Mouse (Mus musculus) limb, embryonic 15.5 days (tissue): ENCODE results near the gene Cadm2. TPM values are rescaled to one million over a fixed set of nuclear protein-coding genes. Genes with fewer than 3 reads are reported as not detected.

Experiments used
- ATAC-seq: fragments of 200-750 bp; cut with Nextera tagmentation; 2 replicates; pipeline ENCODE4 v1.8.0; 2017; ENCODE audit warnings: low read depth, moderate TSS enrichment; ENCODE audit not compliant: insufficient number of reproducible peaks, low FRiP score, low TSS enrichment
- H3K27ac ChIP-seq: fragments of 300-500 bp; sonication (generic); 2 replicates; pipeline ENCODE4 v1.5.1; 2015; ENCODE audit warnings: moderate library complexity, mild to moderate bottlenecking, inconsistent platforms
- H3K27me3 ChIP-seq: fragments of 300-500 bp; sonication (generic); 2 replicates; pipeline ENCODE4 v1.6.1; 2015; ENCODE audit warnings: inconsistent platforms
- H3K36me3 ChIP-seq: fragments of 300-500 bp; sonication (generic); 2 replicates; pipeline ENCODE4 v1.6.1; 2015; ENCODE audit warnings: inconsistent platforms
- H3K4me1 ChIP-seq: fragments of 300-500 bp; sonication (generic); 2 replicates; pipeline ENCODE4 v1.6.1; 2015; ENCODE audit warnings: inconsistent platforms
- H3K4me2 ChIP-seq: fragments of 300-500 bp; sonication (generic); 2 replicates; pipeline ENCODE4 v1.6.1; 2015; ENCODE audit warnings: mild to moderate bottlenecking, inconsistent platforms
- H3K4me3 ChIP-seq: fragments of 300-500 bp; sonication (generic); 2 replicates; pipeline ENCODE4 v1.5.1; 2015; ENCODE audit warnings: mild to moderate bottlenecking, inconsistent platforms
- H3K9ac ChIP-seq: fragments of 300-500 bp; sonication (generic); 2 replicates; pipeline ENCODE4 v1.6.1; 2015; ENCODE audit warnings: inconsistent platforms
- H3K9me3 ChIP-seq: fragments of 300-500 bp; sonication (generic); 2 replicates; pipeline ENCODE4 v1.6.1; 2016; ENCODE audit warnings: inconsistent platforms
- WGBS: fragments of 180-500 bp; shearing (Covaris S2); methylation state at CpG from one replicate; pipeline ENCODE4 v1.1.7; 2015; 5-methylcytosine and 5-hydroxymethylcytosine counted together
- polyA plus RNA-seq: library from polyadenylated mRNA; unstranded; fragments of >200 nt; fragmentation: Nextera tagmentation; extraction: Ambion mirVana; gene quantifications from 2 replicates; pipeline ENCODE4 v1.2.1, GENCODE M21; 2015

Gene Cadm2
- polyA plus RNA-seq, 1 experiment from 2014 or later, result 3.1 TPM

DNA sequence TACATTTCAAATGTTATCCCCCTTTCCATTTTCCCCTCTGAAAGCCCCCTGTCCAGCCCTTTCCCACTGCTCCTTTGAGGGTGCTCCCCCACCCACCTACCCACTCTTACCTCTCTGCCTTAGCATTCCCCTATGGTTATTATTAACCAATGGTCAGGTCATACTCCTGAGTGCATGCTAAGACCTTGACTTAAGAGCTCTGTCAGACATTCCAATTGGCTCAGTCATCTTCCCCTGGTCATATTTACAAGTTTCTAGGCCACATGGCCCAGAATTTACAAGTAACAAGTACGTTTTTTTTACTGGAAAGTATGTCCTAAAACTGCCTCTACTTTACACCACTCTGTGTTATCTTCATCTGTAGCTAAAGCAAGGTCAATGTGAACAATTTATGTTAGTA, 998.3 kb downstream of the Cadm2 start:
- 20% methylated on average over 1 of the region's 1 CpGs for WGBS
- H3K4me1 ChIP-seq, result no peaks in the 10 kb centered on the region
- H3K36me3 ChIP-seq, result no peaks in the 10 kb centered on the region
- no peak overlapping the region for H3K4me2 ChIP-seq
- ATAC-seq, result no peak
- no peaks in the 10 kb centered on the region for H3K9me3 ChIP-seq
- H3K4me3 ChIP-seq, result no peak overlapping the region
- no peak overlapping the region for H3K9ac ChIP-seq
- H3K27me3 ChIP-seq, result no peaks in the 10 kb centered on the region
- no peak overlapping the region for H3K27ac ChIP-seq

DNA sequence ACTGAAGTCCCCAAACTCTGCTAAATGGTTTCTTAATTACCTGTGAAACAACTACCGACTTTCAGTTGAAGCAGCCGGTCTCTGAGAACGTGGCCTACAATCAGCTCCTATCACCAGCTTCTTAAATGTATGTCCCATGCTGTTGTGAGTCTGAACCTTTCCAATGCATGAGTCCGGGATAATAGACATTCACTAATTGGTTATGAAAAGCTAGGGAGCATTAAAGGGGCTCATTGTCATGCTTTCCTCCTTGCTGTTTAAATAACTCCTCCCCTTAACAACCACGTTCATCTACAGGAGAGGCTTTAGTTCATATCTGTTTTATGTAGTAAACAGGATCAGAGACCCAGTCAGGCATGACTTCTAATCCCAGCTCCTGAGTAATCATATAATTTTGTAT, 1008.1 kb downstream of the Cadm2 start:
- no peaks in the 10 kb centered on the region for H3K9me3 ChIP-seq
- H3K4me2 ChIP-seq, result no peak overlapping the region
- no peaks in the 10 kb centered on the region for H3K36me3 ChIP-seq
- no peaks in the 10 kb centered on the region for H3K27me3 ChIP-seq
- no peak overlapping the region for H3K27ac ChIP-seq
- H3K9ac ChIP-seq, result no peak overlapping the region
- H3K4me1 ChIP-seq, result no peaks in the 10 kb centered on the region
- no peak overlapping the region for H3K4me3 ChIP-seq
- WGBS, result 78% methylated on average over 5 of the region's 5 CpGs
- no peak for ATAC-seq
